Mouse (Mus musculus): ENCODE data around the gene Hdac7. TPM values are rescaled to one million over a fixed set of nuclear protein-coding genes. Genes with fewer than 3 reads are reported as not detected.

Hdac7 gene
- polyA plus RNA-seq (2012; ENCODE audit: low replicate concordance): 195 and 559 TPM in 2 replicates

GRCm38 (mm10) chr15:97844037-97845034, at the start of gene Hdac7:
Gene Hdac7 (minus strand): TSS chr15:97844502.

GRCm38 (mm10) chr15:97778311-97779098, 65.8 kb downstream of the Hdac7 start, which contains the start of gene Slc48a1:
Gene Slc48a1 (plus strand): TSS chr15:97778520.

GRCm38 (mm10) chr15:97767280-97768186, 76.8 kb downstream of the Hdac7 start, which contains the start of gene Rapgef3:
Gene Rapgef3 (minus strand): TSS chr15:97767972.

Other genes starting within 250 kb of the Hdac7 start
- 6.2 and 8.8 TPM in 2 replicates for gene Rpap3, start 138.7 kb downstream of the Hdac7 start, polyA plus RNA-seq (2012; ENCODE audit: low replicate concordance)
- gene Endou, start 113.2 kb downstream of the Hdac7 start, polyA plus RNA-seq (2012; ENCODE audit: low replicate concordance): 3.1 and 3.3 TPM in 2 replicates
- 4.1 and 4.6 TPM in 2 replicates for gene Rapgef3, start 76.5 kb downstream of the Hdac7 start, polyA plus RNA-seq (2012; ENCODE audit: low replicate concordance)
- 31.6 and 72.2 TPM in 2 replicates for gene Slc48a1, start 66.0 kb downstream of the Hdac7 start, polyA plus RNA-seq (2012; ENCODE audit: low replicate concordance)
- gene Vdr, start 66.1 kb upstream of the Hdac7 start, polyA plus RNA-seq (2012; ENCODE audit: low replicate concordance): 0.25 TPM in 2 replicates
- 10.3 and 20.9 TPM in 2 replicates for gene Tmem106c, start 119.7 kb upstream of the Hdac7 start, polyA plus RNA-seq (2012; ENCODE audit: low replicate concordance)
- gene Col2a1, start 160.2 kb upstream of the Hdac7 start, polyA plus RNA-seq (2012; ENCODE audit: low replicate concordance): 0.08 and 0.13 TPM in 2 replicates
- 0.92 and 4.1 TPM in 2 replicates for gene Pfkm, start 248.1 kb upstream of the Hdac7 start, polyA plus RNA-seq (2012; ENCODE audit: low replicate concordance)
- 13.0 and 14.5 TPM in 2 replicates for gene Senp1, start 249.2 kb upstream of the Hdac7 start, polyA plus RNA-seq (2012; ENCODE audit: low replicate concordance)

All from hematopoietic multipotent progenitor cell, adult 10-12 weeks (in vitro differentiated cells).